Mouse (Mus musculus) MN1 (cell line): Measurements from ENCODE around the gene Igf1r.

ENCODE experiments used
- DNase-seq: peaks from one replicate; pipeline ENCODE4 v3.0.0-alpha.2; 2016; ENCODE audit warnings: low spot score

The Igf1r gene

DNA sequence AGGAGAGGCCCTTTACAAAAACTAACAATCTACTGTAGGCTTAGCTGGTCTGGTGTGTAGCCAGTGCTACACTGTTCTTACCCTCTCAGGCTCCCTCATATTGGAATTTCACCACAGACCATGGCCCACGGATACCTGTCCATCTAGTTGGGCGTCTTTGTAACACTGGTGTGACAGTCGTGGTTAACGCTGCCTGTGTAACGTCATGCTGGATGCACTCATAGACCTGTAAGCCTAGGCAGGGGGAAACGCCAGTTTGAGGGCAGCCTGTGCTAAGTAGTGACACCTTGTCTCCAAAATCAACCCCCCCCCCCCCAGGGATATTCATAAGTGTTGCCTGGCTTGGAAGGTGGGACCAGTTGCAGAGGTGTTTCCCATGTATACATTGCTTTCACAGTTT lies 4.7 kb downstream of the Igf1r start:
- DNase-seq: no peak

GRCm38 (mm10) chr7:67958045-67958444 lies 5.4 kb downstream of the Igf1r start:
- no peak for DNase-seq

- DNase-seq: no peak
Observed at GRCm38 (mm10) chr7:67960701-67961100, 8.1 kb downstream of the Igf1r start.

DNA sequence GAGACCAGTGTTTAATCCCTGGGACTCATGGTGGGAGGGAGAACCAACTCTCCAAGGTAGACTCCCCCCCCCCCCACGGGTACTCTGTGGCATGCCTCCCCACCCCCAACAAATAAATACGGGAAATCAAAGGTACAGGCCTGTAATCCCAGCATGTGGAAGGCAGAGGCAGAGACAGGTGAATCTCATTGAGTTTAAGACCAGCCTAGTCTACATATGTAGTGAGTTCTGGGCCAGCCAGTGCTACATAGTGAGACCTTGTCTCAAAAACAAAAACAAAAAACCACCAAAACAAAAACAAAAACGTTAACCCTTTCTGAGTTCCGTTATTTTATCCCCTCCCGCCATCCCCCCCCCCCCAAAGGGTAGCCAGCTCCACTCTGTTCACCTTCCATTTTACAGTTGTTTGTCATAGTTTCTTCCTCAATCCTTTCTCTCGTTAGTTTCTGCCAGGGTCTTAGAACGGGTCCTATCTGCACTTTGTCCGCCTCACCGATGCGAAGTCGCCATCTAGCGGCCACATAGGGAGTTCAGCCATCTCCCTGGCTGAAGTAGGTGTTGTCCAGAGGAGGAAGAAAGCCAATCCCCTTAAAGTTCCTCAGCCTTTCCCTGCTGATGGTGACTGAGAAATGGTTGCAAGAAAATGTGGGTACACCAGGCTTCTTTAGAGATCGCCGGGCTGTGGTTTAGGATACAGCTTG lies 9.1 kb downstream of the Igf1r start:
- DNase-seq: peak; percentile 71

- no peak for DNase-seq
Observed at GRCm38 (mm10) chr7:67963691-67964090, 11.1 kb downstream of the Igf1r start.

DNA sequence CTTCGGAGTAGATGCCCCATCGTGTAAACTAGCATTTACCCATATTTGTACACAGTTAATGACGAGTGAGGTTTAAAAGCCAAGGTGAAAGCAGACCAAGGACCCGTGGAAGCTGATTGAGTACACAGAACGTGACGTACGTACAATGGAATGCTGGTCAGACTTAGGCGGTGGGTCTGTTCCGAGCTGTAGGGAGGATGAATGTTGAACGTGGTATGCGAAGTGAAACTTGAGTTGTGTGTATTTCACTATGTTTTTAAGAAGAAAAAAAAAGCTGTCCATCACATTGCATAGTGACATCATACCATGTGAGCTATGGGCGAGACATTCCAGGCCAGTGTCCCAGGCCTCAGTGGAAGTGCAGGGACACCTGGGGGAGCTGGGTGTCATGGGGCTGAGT lies 15.8 kb downstream of the Igf1r start:
- no peak for DNase-seq

GRCm38 (mm10) chr7:67969076-67969475 lies 16.4 kb downstream of the Igf1r start:
- DNase-seq: no peak

DNA sequence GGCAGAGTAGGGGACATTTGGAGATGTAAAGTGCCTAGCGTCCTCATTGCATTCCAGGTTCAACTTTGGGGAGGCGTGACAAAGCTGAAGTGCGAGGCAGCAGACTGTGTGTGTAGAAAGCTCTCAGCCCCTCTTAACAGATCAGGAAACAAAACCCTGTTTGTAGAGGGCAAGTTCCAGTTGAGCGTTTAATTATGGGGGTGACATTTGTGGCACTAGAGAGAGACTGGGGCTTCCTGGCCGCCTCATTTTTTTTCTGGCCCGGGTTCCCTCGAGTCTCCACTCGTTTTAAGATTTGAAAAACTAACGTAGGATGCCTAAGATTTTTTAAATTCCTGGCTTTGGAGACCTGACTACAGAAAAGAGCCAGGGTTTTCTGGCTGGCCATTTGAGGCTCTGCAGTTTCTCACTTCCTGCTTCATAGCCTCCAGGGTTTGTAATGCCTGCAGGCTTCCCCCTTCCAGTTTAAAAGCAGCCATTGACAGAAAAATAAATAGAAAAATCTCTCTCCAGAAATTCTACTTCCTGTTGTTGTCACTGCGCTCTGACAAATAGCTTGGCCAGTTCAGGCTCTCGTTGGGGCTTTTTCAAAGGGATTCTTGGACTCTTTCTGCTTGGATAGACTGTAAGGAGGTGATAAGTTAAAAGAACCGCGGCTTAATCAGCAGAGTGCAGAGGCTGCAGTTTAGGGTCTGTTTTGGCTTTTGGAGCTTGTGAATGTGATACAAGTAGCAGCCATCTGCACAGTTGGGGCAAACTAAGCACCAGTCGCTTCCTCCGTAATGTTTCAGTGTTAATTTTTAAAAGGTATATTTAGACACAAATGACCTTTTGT lies 20.8 kb downstream of the Igf1r start:
- no peak for DNase-seq

DNA sequence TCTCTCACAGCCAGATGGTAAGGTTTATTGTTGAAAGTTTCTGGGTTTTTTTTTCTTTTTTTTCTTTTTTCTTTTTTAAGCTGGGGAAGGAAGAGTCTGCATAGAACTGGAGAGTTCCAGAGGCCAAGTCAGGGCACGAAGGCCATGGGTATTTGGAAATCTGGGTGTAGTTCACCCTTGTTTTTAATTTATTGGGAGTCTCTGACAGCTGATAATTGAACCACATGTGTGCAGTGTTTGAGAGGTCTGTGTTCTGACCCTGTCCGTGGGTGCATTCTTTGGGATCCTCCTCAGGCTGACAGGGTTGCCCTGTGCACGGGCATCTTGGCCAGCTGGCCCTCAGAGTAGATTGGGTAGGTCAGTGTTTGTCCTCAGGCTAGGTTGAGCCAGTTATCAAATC lies 29.3 kb downstream of the Igf1r start:
- DNase-seq: no peak

DNA sequence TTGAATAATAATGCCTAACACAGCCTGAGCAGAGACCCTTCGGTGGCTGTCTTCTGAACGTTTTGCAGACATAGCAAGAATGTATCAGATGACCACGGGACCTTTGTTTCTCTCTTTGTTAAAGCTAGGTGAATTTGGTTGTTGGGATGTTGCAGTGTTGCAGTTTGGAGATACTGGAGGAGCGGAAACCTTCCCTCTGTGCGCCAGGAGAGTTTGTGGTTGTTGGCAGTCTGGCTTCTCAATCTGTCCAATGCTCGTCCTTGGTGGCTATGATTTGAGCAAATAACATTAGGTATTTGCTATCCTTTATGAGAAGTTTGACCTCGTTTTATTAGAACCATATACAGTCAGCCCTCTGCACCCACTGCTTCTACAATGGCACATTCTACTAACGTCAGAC lies 30.2 kb downstream of the Igf1r start:
- no peak for DNase-seq

GRCm38 (mm10) chr7:67983451-67983850 lies 30.8 kb downstream of the Igf1r start:
- no peak for DNase-seq

- DNase-seq: no peak
Observed at GRCm38 (mm10) chr7:67985003-67985416, 32.4 kb downstream of the Igf1r start.

- no peak for DNase-seq
Observed at GRCm38 (mm10) chr7:67985511-67985910, 32.9 kb downstream of the Igf1r start.

DNA sequence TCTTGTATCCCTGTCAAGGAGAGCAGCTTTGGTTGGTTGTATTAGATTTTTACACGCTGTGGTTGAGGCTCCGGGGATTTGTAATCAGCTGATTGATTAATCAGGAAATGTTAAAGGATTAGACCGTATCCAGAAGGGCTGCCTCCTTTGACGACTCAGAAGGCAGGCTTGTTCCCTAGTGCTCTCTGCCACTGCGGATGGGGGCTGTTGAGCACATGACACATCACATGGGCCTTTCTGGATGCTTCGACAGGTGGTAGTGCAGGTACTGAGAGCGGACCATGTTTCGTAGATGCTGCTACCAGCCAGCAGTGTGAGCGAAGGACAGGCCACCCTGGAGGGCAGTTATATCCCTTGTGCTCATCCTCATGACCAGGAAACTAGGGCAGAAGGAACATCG lies 33.6 kb downstream of the Igf1r start:
- DNase-seq: no peak

DNA sequence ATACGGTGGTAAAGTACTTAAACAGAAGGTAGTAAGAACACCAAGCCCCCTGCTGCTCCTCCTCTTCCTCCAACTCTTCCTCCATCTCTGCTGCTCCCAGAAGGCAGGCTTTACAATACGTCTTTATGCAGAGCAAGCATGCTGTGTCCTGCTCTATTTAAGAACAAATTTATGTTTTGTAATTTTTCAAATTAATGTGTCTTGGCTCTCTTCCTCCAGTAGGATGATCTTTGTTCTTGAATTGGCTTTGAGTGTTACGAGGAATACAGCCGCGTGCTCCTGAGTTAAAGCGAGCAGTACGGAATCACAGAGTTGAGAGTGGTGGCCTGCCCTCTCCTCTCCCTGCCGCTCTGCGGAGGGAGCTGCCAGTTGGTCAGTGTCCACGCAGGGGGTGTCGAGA lies 34.2 kb downstream of the Igf1r start:
- no peak for DNase-seq

- DNase-seq: no peak
Observed at GRCm38 (mm10) chr7:67989376-67989775, 36.7 kb downstream of the Igf1r start.

DNA sequence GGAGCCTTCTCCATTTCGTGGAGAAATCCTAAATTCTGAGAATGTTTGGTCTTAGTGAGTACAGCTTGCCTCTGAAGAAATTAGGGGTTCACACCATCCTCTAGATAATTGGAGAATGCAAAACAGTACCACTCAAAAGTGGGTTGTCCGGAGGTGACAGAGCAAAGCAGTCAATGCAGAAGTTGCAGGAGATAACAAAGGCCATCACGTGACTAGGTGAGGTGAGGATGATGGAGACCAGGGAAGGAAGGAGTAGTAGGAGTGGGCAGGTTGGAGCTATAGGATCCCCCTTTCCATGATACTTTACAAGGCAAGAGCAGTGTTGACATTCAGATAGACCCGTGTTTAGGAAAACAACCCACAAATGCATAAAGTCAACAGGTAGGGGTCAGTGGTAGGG lies 41.0 kb downstream of the Igf1r start:
- no peak for DNase-seq

- DNase-seq: no peak
Observed at GRCm38 (mm10) chr7:67994346-67994858, 41.8 kb downstream of the Igf1r start.

- no peak for DNase-seq
Observed at GRCm38 (mm10) chr7:67995276-67995675, 42.6 kb downstream of the Igf1r start.

GRCm38 (mm10) chr7:67996202-67996960 lies 43.8 kb downstream of the Igf1r start:
- peak; percentile 21 for DNase-seq

DNA sequence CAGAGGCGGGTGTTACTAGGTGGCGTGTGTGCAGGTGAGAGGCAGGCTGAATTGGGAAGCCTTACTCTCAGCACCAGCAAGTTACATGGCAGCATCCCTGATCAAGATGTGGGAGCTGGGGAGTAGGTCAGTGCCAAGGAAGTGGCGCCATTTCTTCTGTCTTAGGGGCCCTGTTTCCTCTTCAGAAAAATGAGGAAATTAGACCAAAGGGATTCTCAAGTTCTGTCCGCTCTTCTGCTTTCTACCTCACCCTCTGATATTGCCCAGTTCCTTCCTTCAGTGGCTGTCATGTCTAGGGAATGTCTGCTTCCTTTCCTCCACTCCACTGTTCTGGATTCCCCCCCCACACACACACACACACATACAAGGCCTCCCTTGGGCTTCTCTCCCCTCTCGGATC lies 48.6 kb downstream of the Igf1r start:
- no peak for DNase-seq

- no peak for DNase-seq
Observed at GRCm38 (mm10) chr7:68006074-68006473, 53.4 kb downstream of the Igf1r start.

GRCm38 (mm10) chr7:68006496-68006895 lies 53.9 kb downstream of the Igf1r start:
- no peak for DNase-seq
